Mouse (Mus musculus) forebrain, postnatal 0 days (tissue): ENCODE measurements around the gene Setd4. TPM values are rescaled to one million over a fixed set of nuclear protein-coding genes. Genes with fewer than 3 reads are reported as not detected.

ENCODE experiments used
- ATAC-seq: fragments of 200-750 bp; cut with Nextera tagmentation; 2 replicates; pipeline ENCODE4 v1.8.0; 2017; ENCODE audit warnings: mild to moderate bottlenecking, moderate library complexity
- DNase-seq: peaks from one replicate; pipeline ENCODE4 v3.0.0-alpha.2; 2015
- H3K27ac ChIP-seq: fragments of 300-500 bp; sonication (generic); 2 replicates; pipeline ENCODE4 v1.5.1; 2014; ENCODE audit warnings: low read depth, mild to moderate bottlenecking, antibody characterized with exemption, low read length, moderate library complexity, mixed read lengths
- H3K27me3 ChIP-seq: fragments of 300-500 bp; sonication (generic); 2 replicates; pipeline ENCODE4 v1.6.1; 2014; ENCODE audit warnings: mild to moderate bottlenecking, low read length, mixed read lengths; ENCODE audit not compliant: insufficient read depth
- H3K36me3 ChIP-seq: fragments of 300-500 bp; sonication (generic); 2 replicates; pipeline ENCODE4 v1.6.1; 2014; ENCODE audit warnings: mild to moderate bottlenecking, moderate library complexity; ENCODE audit not compliant: insufficient read depth
- H3K4me1 ChIP-seq: fragments of 300-500 bp; sonication (generic); 2 replicates; pipeline ENCODE4 v1.6.1; 2014; ENCODE audit warnings: antibody characterized with exemption; ENCODE audit not compliant: insufficient read depth
- H3K4me2 ChIP-seq: fragments of 300-500 bp; sonication (generic); 2 replicates; pipeline ENCODE4 v1.6.1; 2014; ENCODE audit warnings: low read depth, mild to moderate bottlenecking, moderate library complexity
- H3K4me3 ChIP-seq: fragments of 300-500 bp; sonication (generic); 2 replicates; pipeline ENCODE4 v1.5.1; 2014; ENCODE audit warnings: low read depth, low read length, mixed read lengths
- H3K9ac ChIP-seq: fragments of 300-500 bp; sonication (generic); 2 replicates; pipeline ENCODE4 v1.6.1; 2014; ENCODE audit warnings: mild to moderate bottlenecking
- H3K9me3 ChIP-seq: fragments of 300-500 bp; sonication (generic); 2 replicates; pipeline ENCODE4 v1.6.1; 2016; ENCODE audit warnings: low read length
- CTCF ChIP-seq: sonication (generic); IDR thresholded peaks from 2 replicates; pipeline ENCODE4 v1.5.1; 2016; ENCODE audit warnings: antibody characterized with exemption, control low read depth, low read depth
- WGBS: fragments of 180-500 bp; shearing (Covaris S2); extraction: QIAGEN DNeasy Blood & Tissue Kit; methylation state at CpG from one replicate; pipeline ENCODE4 v1.1.7; 2014; 5-methylcytosine and 5-hydroxymethylcytosine counted together
- polyA plus RNA-seq: library from polyadenylated mRNA; unstranded; fragments of >200 nt; fragmentation: Nextera tagmentation; extraction: Ambion mirVana; gene quantifications from 2 replicates; pipeline ENCODE4 v1.2.1, GENCODE M21; 2015
- total RNA-seq: library from RNA; depleted of rRNA; stranded (reverse); fragments of >200 nt; gene quantifications from 2 replicates; pipeline ENCODE4 v1.2.3, GENCODE M21; 2014

Gene Setd4
- total and polyA plus RNA-seq, 2 experiments from 2014 or later: 14.7 to 15.9 TPM

- Histone ChIP-seq H3K9ac (no peak overlapping the region), H3K4me3 (no peak overlapping the region), H3K4me2 (no peak overlapping the region), H3K27ac (no peak overlapping the region), H3K9me3 (no peaks in the 10 kb centered on the region), H3K36me3 (peaks cover 18% of the 10 kb centered on the region), H3K27me3 (no peaks in the 10 kb centered on the region), H3K4me1 (no peaks in the 10 kb centered on the region)
- no peak for TF ChIP-seq CTCF
- ATAC-seq (no peak), DNase-seq (no peak)
- 73% methylated on average over 6 of the region's 6 CpGs for WGBS
Observed at GRCm38 (mm10) chr16:93581125-93581524, 22.7 kb downstream of the Setd4 start.

- no peak for DNase-seq
- no peaks in the 10 kb centered on the region for H3K9me3 ChIP-seq
- H3K27me3 ChIP-seq: no peaks in the 10 kb centered on the region
- WGBS: 87% methylated on average over 8 of the region's 8 CpGs
- H3K4me1 ChIP-seq: no peaks in the 10 kb centered on the region
- H3K9ac ChIP-seq: no peak overlapping the region
- no peak for TF ChIP-seq CTCF
- H3K4me2 ChIP-seq: no peak overlapping the region
- H3K27ac ChIP-seq: no peak overlapping the region
- no peak overlapping the region for H3K4me3 ChIP-seq
- H3K36me3 ChIP-seq: no peaks in the 10 kb centered on the region
- no peak for ATAC-seq
Observed at GRCm38 (mm10) chr16:93578346-93579005, 25.4 kb downstream of the Setd4 start.

- Histone ChIP-seq H3K4me2 (no peak overlapping the region), H3K36me3 (no peaks in the 10 kb centered on the region), H3K9ac (no peak overlapping the region), H3K4me3 (no peak overlapping the region), H3K4me1 (no peaks in the 10 kb centered on the region), H3K9me3 (no peaks in the 10 kb centered on the region), H3K27ac (no peak overlapping the region), H3K27me3 (no peaks in the 10 kb centered on the region)
- TF ChIP-seq CTCF: peak; percentile 96
- 35% methylated on average over 14 of the region's 14 CpGs for WGBS
- ATAC-seq (peak; percentile 64; the same call in 1 of the 2 replicates), DNase-seq (peak; percentile 89)
Observed at GRCm38 (mm10) chr16:93576412-93577082, 27.3 kb downstream of the Setd4 start.

- WGBS: 83% methylated on average over 5 of the region's 5 CpGs
- no peak for ATAC-seq
- H3K9me3 ChIP-seq: no peaks in the 10 kb centered on the region
- H3K4me2 ChIP-seq: no peak overlapping the region
- H3K9ac ChIP-seq: no peak overlapping the region
- H3K36me3 ChIP-seq: no peaks in the 10 kb centered on the region
- H3K4me1 ChIP-seq: no peaks in the 10 kb centered on the region
- H3K4me3 ChIP-seq: no peak overlapping the region
- no peak for DNase-seq
- H3K27ac ChIP-seq: no peak overlapping the region
- TF ChIP-seq CTCF: no peak
- no peaks in the 10 kb centered on the region for H3K27me3 ChIP-seq
Observed at GRCm38 (mm10) chr16:93575574-93575973, 28.3 kb downstream of the Setd4 start.

GRCm38 (mm10) chr16:93574521-93575191 is 29.2 kb downstream of the Setd4 start:
- Histone ChIP-seq H3K36me3 (no peaks in the 10 kb centered on the region), H3K4me1 (no peaks in the 10 kb centered on the region), H3K4me2 (no peak overlapping the region), H3K9me3 (no peaks in the 10 kb centered on the region), H3K27me3 (no peaks in the 10 kb centered on the region), H3K4me3 (no peak overlapping the region), H3K27ac (no peak overlapping the region), H3K9ac (no peak overlapping the region)
- ATAC-seq: no peak; the same call in 1 of the 2 replicates
- WGBS: 46% methylated on average over 18 of the region's 18 CpGs
- TF ChIP-seq CTCF: no peak
- no peak for DNase-seq

GRCm38 (mm10) chr16:93573434-93573833 is 30.4 kb downstream of the Setd4 start:
- H3K4me3 ChIP-seq: no peak overlapping the region
- no peaks in the 10 kb centered on the region for H3K9me3 ChIP-seq
- H3K9ac ChIP-seq: no peak overlapping the region
- H3K36me3 ChIP-seq: no peaks in the 10 kb centered on the region
- no peak overlapping the region for H3K4me2 ChIP-seq
- no peaks in the 10 kb centered on the region for H3K27me3 ChIP-seq
- TF ChIP-seq CTCF: no peak
- WGBS: 96% methylated on average over 5 of the region's 5 CpGs
- no peak overlapping the region for H3K27ac ChIP-seq
- DNase-seq: no peak
- no peak for ATAC-seq
- no peaks in the 10 kb centered on the region for H3K4me1 ChIP-seq

- Histone ChIP-seq H3K27ac (no peak overlapping the region), H3K9ac (no peak overlapping the region), H3K4me3 (no peak overlapping the region), H3K4me2 (no peak overlapping the region), H3K36me3 (no peaks in the 10 kb centered on the region), H3K27me3 (no peaks in the 10 kb centered on the region), H3K4me1 (no peaks in the 10 kb centered on the region), H3K9me3 (no peaks in the 10 kb centered on the region)
- DNase-seq (no peak), ATAC-seq (no peak)
- no peak for TF ChIP-seq CTCF
- 94% methylated on average over 6 of the region's 6 CpGs for WGBS
Observed at GRCm38 (mm10) chr16:93572383-93572782, 31.5 kb downstream of the Setd4 start.
